Mouse (Mus musculus) cerebellum, adult (tissue): ENCODE results near the gene Gm7942.
"Not testable (repeated sequence)": the region's sequence is repeated elsewhere in the genome, so short reads cannot be mapped to it uniquely, and the experiment has no call there.

Experiments used
- ATAC-seq: cut with Nextera tagmentation; 2 replicates; pipeline ENCODE4 v1.9.2; 2017; ENCODE audit warnings: mild to moderate bottlenecking, moderate library complexity, mixed read lengths; ENCODE audit not compliant: insufficient number of reproducible peaks, low FRiP score, low TSS enrichment

The Gm7942 gene

GRCm38 (mm10) chr5:95106638-95107037 lies at the start of gene Gm7942:
Gene Gm7942 (plus strand): TSS chr5:95106938.
- ATAC-seq, result not testable (repeated sequence)
